Mouse (Mus musculus): ENCODE measurements around the gene Olfr441. TPM values are rescaled to one million over a fixed set of nuclear protein-coding genes. Genes with fewer than 3 reads are reported as not detected.

Gene Olfr441
- polyA plus RNA-seq (2017; shearing (Covaris generic)), result not detected

GRCm38 (mm10) chr6:43106069-43106468, at the start of gene Olfr441:
Olfr441 (plus strand) TSS chr6:43106369.

GRCm38 (mm10) chr6:43146267-43146666, 40.1 kb downstream of the Olfr441 start, which contains the start of gene Olfr237-ps1:
Olfr237-ps1 (plus strand) TSS chr6:43146567.

GRCm38 (mm10) chr6:43162982-43163381, 56.8 kb downstream of the Olfr441 start, which contains the start of gene Olfr437:
Olfr437 (plus strand) TSS chr6:43163282.

Other genes with a start within 250 kb of the Olfr441 start
- not detected for gene Olfr448, start 215.9 kb upstream of the Olfr441 start, polyA plus RNA-seq (2017; shearing (Covaris generic))
- not detected for gene Olfr447, start 197.5 kb upstream of the Olfr441 start, polyA plus RNA-seq (2017; shearing (Covaris generic))
- not detected for gene Olfr446, start 185.0 kb upstream of the Olfr441 start, polyA plus RNA-seq (2017; shearing (Covaris generic))
- gene Olfr444, start 157.3 kb upstream of the Olfr441 start, polyA plus RNA-seq (2017; shearing (Covaris generic)), result not detected
- 0.06 TPM for gene Olfr237-ps1, start 40.2 kb downstream of the Olfr441 start, polyA plus RNA-seq (2017; shearing (Covaris generic))
- gene Olfr437, start 56.9 kb downstream of the Olfr441 start, polyA plus RNA-seq (2017; shearing (Covaris generic)), result not detected
- not detected for gene Olfr13, start 65.8 kb downstream of the Olfr441 start, polyA plus RNA-seq (2017; shearing (Covaris generic))
- not detected for gene Olfr435, start 90.8 kb downstream of the Olfr441 start, polyA plus RNA-seq (2017; shearing (Covaris generic))
- not detected for gene Olfr434, start 106.7 kb downstream of the Olfr441 start, polyA plus RNA-seq (2017; shearing (Covaris generic))
- not detected for gene Olfr47, start 125.2 kb downstream of the Olfr441 start, polyA plus RNA-seq (2017; shearing (Covaris generic))
- 4.1 TPM for gene Arhgef5, start 159.2 kb downstream of the Olfr441 start, polyA plus RNA-seq (2017; shearing (Covaris generic))
- gene Nobox, start 203.2 kb downstream of the Olfr441 start, polyA plus RNA-seq (2017; shearing (Covaris generic)), result not detected